Mouse (Mus musculus): Measurements from ENCODE around the gene Focad. TPM values are rescaled to one million over a fixed set of nuclear protein-coding genes. Genes with fewer than 3 reads are reported as not detected.

The Focad gene
- polyA plus RNA-seq, 1 experiment: 9.5 TPM

- TF ChIP-seq CTCF (IDR thresholded peaks at IDR 0.05; ENCODE audit: insufficient read depth, low read length): no peak
- no peak for TF ChIP-seq POLR2A (IDR thresholded peaks at IDR 0.05; ENCODE audit: borderline replicate concordance, extremely low read depth, low read depth, low read length)
- Histone ChIP-seq H3K4me3 (replicated peaks; ENCODE audit: extremely low read depth, low read depth, low read length) (no peak overlapping the region), H3K4me1 (ENCODE audit: control insufficient read depth, insufficient read depth, low read length) (peaks cover 13% of the 10 kb centered on the region)
- WGBS: 38% methylated on average over 5 of the region's 5 CpGs
- no peak for DNase-seq
Measured at GRCm38 (mm10) chr4:88197244-88197643, 102.8 kb downstream of the Focad start.

GRCm38 (mm10) chr4:88199186-88199585 lies 104.8 kb downstream of the Focad start:
- peaks cover 11% of the 10 kb centered on the region for H3K4me1 ChIP-seq (ENCODE audit: control insufficient read depth, insufficient read depth, low read length)
- no peak for TF ChIP-seq CTCF (IDR thresholded peaks at IDR 0.05; ENCODE audit: insufficient read depth, low read length)
- no peak for TF ChIP-seq POLR2A (IDR thresholded peaks at IDR 0.05; ENCODE audit: borderline replicate concordance, extremely low read depth, low read depth, low read length)
- DNase-seq: no peak
- H3K4me3 ChIP-seq (replicated peaks; ENCODE audit: extremely low read depth, low read depth, low read length): no peak overlapping the region
- 85% methylated on average over 1 of the region's 1 CpGs for WGBS

- DNase-seq: no peak
- no peak for TF ChIP-seq POLR2A (IDR thresholded peaks at IDR 0.05; ENCODE audit: borderline replicate concordance, extremely low read depth, low read depth, low read length)
- no peak overlapping the region for H3K4me3 ChIP-seq (replicated peaks; ENCODE audit: extremely low read depth, low read depth, low read length)
- H3K4me1 ChIP-seq (ENCODE audit: control insufficient read depth, insufficient read depth, low read length): peaks cover 7% of the 10 kb centered on the region
- WGBS: 94% methylated on average over 4 of the region's 4 CpGs
Measured at GRCm38 (mm10) chr4:88201047-88201446, 106.6 kb downstream of the Focad start.

DNA sequence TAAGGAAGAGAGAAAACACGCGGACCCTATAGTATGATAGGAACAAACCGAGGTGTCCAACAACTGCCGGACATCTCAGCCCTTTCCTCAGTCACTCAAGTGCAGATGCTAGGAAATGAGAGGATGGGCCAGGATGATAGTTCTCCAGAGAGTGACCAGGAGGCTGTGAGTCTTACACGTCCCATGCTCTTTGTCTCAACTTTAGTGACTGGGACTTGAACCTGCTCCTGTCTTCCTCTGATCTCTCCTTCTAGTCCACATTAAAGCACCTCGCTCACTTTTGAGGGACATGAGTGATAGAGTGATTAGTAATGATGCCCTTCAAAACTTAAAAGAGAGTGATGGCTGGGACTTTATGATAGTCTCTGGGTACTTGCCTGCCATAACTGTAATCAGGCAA lies 114.2 kb downstream of the Focad start:
- TF ChIP-seq CTCF (IDR thresholded peaks at IDR 0.05; ENCODE audit: insufficient read depth, low read length): no peak
- no peak for TF ChIP-seq POLR2A (IDR thresholded peaks at IDR 0.05; ENCODE audit: borderline replicate concordance, extremely low read depth, low read depth, low read length)
- Histone ChIP-seq H3K4me3 (replicated peaks; ENCODE audit: extremely low read depth, low read depth, low read length) (no peak overlapping the region), H3K4me1 (ENCODE audit: control insufficient read depth, insufficient read depth, low read length) (no peaks in the 10 kb centered on the region)
- 93% methylated on average over 6 of the region's 6 CpGs for WGBS
- DNase-seq: no peak

DNA sequence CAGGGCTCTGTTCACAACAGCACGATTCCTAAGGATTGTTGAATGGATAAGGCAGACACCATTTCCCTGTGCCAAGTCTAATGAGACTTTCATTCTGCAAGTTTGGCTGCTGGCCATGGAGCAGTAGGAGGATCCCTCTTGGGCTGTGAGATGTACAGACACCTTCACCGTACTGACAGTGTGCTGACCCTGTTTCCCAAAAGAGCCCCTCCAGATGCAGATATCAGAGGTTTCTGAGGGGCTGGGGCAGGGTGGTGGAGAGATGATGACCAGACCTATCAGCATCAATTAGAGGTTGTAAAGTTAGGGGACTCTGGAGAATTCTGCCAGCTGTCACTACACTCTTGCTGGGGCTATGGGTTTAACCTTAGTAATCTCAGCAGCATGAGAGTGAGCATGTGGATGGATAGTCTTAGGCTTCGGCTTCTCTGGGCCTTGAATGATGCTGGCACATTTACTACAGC lies 115.0 kb downstream of the Focad start:
- TF ChIP-seq POLR2A (IDR thresholded peaks at IDR 0.05; ENCODE audit: borderline replicate concordance, extremely low read depth, low read depth, low read length): no peak
- no peak for TF ChIP-seq CTCF (IDR thresholded peaks at IDR 0.05; ENCODE audit: insufficient read depth, low read length)
- DNase-seq: no peak
- Histone ChIP-seq H3K4me3 (replicated peaks; ENCODE audit: extremely low read depth, low read depth, low read length) (no peak overlapping the region), H3K4me1 (ENCODE audit: control insufficient read depth, insufficient read depth, low read length) (no peaks in the 10 kb centered on the region)
- 44% methylated on average over 3 of the region's 3 CpGs for WGBS

GRCm38 (mm10) chr4:88210602-88211001 lies 116.2 kb downstream of the Focad start:
- 68% methylated on average over 6 of the region's 6 CpGs for WGBS
- Histone ChIP-seq H3K4me3 (replicated peaks; ENCODE audit: extremely low read depth, low read depth, low read length) (no peak overlapping the region), H3K4me1 (ENCODE audit: control insufficient read depth, insufficient read depth, low read length) (no peaks in the 10 kb centered on the region)
- no peak for DNase-seq
- TF ChIP-seq POLR2A (IDR thresholded peaks at IDR 0.05; ENCODE audit: borderline replicate concordance, extremely low read depth, low read depth, low read length): no peak
- TF ChIP-seq CTCF (IDR thresholded peaks at IDR 0.05; ENCODE audit: insufficient read depth, low read length): no peak

DNA sequence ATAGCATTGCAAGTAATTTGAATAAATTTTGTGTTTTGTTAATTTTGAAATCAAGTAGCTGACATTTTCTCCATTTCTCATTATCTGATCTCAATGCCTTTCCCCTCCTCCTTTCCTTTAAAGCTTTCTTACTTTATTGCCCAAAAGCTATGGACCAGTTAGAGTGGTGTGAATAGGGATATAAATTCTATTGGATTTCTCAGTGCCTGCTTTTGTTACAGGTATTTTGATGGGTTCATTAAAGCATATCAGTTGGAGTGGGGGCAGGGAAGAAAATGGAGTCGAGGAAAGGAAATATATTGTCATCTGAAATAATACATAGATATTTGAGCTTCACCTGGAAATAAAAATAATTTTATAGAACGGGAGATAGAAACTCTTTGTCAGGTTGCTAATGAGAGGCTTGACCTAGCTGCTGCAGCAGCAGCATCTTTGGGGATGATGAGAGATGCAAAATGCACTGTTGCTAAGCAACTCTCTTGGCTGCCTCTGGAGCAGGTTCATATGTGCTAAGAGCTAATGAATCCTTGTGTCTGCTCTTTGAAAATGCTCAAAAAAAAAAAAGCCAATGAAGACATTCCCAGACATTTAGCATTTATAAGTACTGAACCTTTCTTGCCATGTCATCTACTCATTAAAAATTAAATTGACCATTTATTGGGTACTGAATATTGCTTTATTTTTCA lies 116.9 kb downstream of the Focad start:
- WGBS: 88% methylated on average over 2 of the region's 2 CpGs
- DNase-seq: no peak
- H3K4me3 ChIP-seq (replicated peaks; ENCODE audit: extremely low read depth, low read depth, low read length): no peak overlapping the region
- TF ChIP-seq POLR2A (IDR thresholded peaks at IDR 0.05; ENCODE audit: borderline replicate concordance, extremely low read depth, low read depth, low read length) (no peak), CTCF (IDR thresholded peaks at IDR 0.05; ENCODE audit: insufficient read depth, low read length) (no peak)
- H3K4me1 ChIP-seq (ENCODE audit: control insufficient read depth, insufficient read depth, low read length): no peaks in the 10 kb centered on the region

DNA sequence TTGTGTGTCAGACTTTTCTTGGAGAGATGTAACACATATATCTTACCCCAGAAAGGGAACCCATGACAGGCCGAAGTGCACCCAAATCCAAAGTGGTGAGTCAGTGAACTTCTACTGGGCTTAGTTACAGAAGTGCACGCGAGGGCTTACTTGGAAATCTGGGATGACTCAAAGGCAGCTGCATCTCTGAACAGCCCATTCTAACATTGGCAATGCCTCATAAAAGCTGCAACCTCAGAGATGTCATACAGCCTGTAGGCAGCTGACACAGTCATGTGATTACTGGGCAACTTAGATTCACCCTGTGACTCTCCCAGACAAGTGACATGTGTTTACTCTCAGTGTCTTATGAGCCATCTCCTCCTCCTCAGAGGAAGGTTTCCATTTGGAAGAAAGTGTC lies 119.5 kb downstream of the Focad start:
- no peak for DNase-seq
- TF ChIP-seq CTCF (IDR thresholded peaks at IDR 0.05; ENCODE audit: insufficient read depth, low read length) (no peak), POLR2A (IDR thresholded peaks at IDR 0.05; ENCODE audit: borderline replicate concordance, extremely low read depth, low read depth, low read length) (no peak)
- H3K4me1 ChIP-seq (ENCODE audit: control insufficient read depth, insufficient read depth, low read length): no peaks in the 10 kb centered on the region; the same call in 1 of the 2 replicates
- WGBS: 67% methylated on average over 3 of the region's 3 CpGs
- no peak overlapping the region for H3K4me3 ChIP-seq (replicated peaks; ENCODE audit: extremely low read depth, low read depth, low read length)

GRCm38 (mm10) chr4:88218286-88218685 lies 123.9 kb downstream of the Focad start:
- 50% methylated on average over 6 of the region's 6 CpGs for WGBS
- no peak for TF ChIP-seq CTCF (IDR thresholded peaks at IDR 0.05; ENCODE audit: insufficient read depth, low read length)
- TF ChIP-seq POLR2A (IDR thresholded peaks at IDR 0.05; ENCODE audit: borderline replicate concordance, extremely low read depth, low read depth, low read length): no peak
- Histone ChIP-seq H3K4me1 (ENCODE audit: control insufficient read depth, insufficient read depth, low read length) (no peaks in the 10 kb centered on the region; the same call in 1 of the 2 replicates), H3K4me3 (replicated peaks; ENCODE audit: extremely low read depth, low read depth, low read length) (no peak overlapping the region)
- DNase-seq: no peak

- WGBS: 61% methylated on average over 2 of the region's 2 CpGs
- DNase-seq: no peak
- TF ChIP-seq CTCF (IDR thresholded peaks at IDR 0.05; ENCODE audit: insufficient read depth, low read length): no peak
- TF ChIP-seq POLR2A (IDR thresholded peaks at IDR 0.05; ENCODE audit: borderline replicate concordance, extremely low read depth, low read depth, low read length): no peak
- H3K4me1 ChIP-seq (ENCODE audit: control insufficient read depth, insufficient read depth, low read length): no peaks in the 10 kb centered on the region; the same call in 1 of the 2 replicates
- no peak overlapping the region for H3K4me3 ChIP-seq (replicated peaks; ENCODE audit: extremely low read depth, low read depth, low read length)
Measured at GRCm38 (mm10) chr4:88218797-88219196, 124.4 kb downstream of the Focad start.
